Mouse (Mus musculus) urinary bladder, postnatal 0 days (tissue): ENCODE data around the gene Spag9. TPM values are rescaled to one million over a fixed set of nuclear protein-coding genes. Genes with fewer than 3 reads are reported as not detected.

ENCODE experiments used
- polyA plus RNA-seq: library from polyadenylated mRNA; unstranded; fragments of >200 nt; fragmentation: Nextera tagmentation; extraction: Ambion mirVana; gene quantifications from 2 replicates; pipeline ENCODE4 v1.2.1, GENCODE M21; 2015

The Spag9 gene
- 41.3 and 42.3 TPM in 2 replicates for polyA plus RNA-seq

GRCm38 (mm10) chr11:93995720-93996305 lies at the start of gene Spag9:
Gene Spag9 (plus strand): TSS chr11:93996091.

GRCm38 (mm10) chr11:93956159-93956558 lies 39.7 kb upstream of the Spag9 start, which contains the start of gene Nme2:
Gene Nme2 (minus strand): TSS chr11:93956259.

DNA sequence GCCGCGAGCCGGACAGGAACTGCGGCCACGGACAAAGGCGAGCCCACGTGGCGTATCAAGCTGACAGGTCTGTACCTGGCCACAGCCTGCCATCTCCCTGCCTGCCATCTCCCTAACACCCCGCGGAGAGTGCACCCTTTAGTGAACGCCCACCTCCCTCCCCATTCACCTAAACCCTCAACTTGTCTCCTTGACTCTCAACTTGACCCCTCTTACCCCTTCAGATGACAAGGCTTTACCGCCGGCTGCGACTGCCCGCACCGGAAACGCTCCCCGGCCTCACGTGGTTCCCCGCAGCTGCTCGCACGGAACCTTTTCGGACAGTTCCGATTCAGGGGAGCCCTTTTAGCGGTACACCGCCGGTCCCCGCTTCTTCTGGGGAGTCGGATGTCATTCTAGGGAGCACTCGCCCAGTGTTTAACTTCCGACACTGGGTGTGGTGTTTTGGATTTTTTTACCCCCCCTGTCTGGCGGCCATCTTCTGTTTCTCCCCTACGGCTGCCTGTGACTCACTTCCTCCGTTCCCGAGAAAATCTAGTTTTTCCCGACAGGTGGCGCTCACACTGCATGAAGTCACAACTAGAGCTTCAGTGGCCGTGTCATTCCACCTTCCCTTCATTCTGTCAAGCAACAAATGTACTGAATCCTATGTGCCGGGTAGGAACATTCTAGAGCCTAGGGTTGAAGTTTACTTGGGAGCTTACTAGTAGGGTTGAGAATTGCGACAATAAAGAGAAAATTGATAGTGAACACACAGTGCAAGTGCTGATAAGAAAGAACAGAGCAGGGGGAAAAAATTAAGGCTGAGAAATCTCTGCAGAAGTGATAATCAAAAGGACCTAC lies 27.7 kb upstream of the Spag9 start, which contains the start of the genes Gm20390 and Nme1:
Gm20390 (minus strand) TSS at position 289 of the 843 bp plus-strand sequence.
Nme1 (minus strand) TSS at position 517 of the 843 bp plus-strand sequence.

Other genes starting within 250 kb of the Spag9 start
- gene Utp18, start 110.3 kb upstream of the Spag9 start, polyA plus RNA-seq, result 14.2 and 18.2 TPM in 2 replicates
- gene Mbtd1, start 110.2 kb upstream of the Spag9 start, polyA plus RNA-seq, result 9.7 and 10.7 TPM in 2 replicates
- 385 and 419 TPM in 2 replicates for gene Nme2, start 39.8 kb upstream of the Spag9 start, polyA plus RNA-seq
- gene Gm20390, start 27.8 kb upstream of the Spag9 start, polyA plus RNA-seq, result 180 and 205 TPM in 2 replicates
- 63.6 and 74.1 TPM in 2 replicates for gene Nme1, start 27.6 kb upstream of the Spag9 start, polyA plus RNA-seq
- gene Tob1, start 215.4 kb downstream of the Spag9 start, polyA plus RNA-seq, result 19.5 and 26.2 TPM in 2 replicates
- 2.9 and 3.0 TPM in 2 replicates for gene Wfikkn2, start 249.9 kb downstream of the Spag9 start, polyA plus RNA-seq